Mouse (Mus musculus): ENCODE measurements around the gene 4930558C23Rik.
"Not testable (repeated sequence)": the region's sequence is repeated elsewhere in the genome, so short reads cannot be mapped to it uniquely, and the experiment has no call there.

DNA sequence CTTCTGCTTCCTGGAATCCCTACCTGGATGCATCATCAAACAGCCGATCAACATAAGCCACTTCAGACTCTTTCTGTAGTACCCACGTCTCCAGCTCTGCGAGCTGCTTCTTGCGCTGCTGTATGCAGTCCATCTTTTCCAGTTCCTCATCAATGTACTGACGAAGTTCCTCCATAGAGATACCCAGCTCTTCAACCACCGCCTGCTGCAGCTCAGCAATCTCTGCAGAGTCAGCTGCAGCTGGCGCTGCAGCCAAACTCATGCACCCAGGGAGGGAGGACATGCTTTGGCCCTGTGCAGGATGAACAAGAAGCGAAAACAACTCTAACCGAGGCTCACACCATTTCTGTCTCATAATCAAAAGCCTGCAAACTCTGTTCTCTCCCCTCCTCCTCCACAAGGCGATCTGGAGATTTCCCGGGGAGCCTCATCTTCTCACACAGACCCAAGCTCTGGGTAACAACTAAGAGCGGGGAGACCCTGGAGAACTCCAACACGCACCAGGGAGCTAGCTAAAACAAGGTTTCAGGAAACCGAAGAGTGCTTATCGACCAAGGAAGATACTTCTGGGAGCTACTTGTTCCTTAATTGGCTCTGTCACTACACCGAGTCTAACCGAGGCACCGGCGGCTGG, 46.6 kb downstream of the 4930558C23Rik start:
- not testable (repeated sequence) for TF ChIP-seq CTCF (conservative IDR thresholded peaks at IDR 0.05; ENCODE audit: low read length); POU5F1 (IDR thresholded peaks at IDR 0.05; ENCODE audit: borderline replicate concordance, low read length); NANOG (IDR thresholded peaks at IDR 0.05; ENCODE audit: borderline replicate concordance, low read length)
